Mouse (Mus musculus) liver, embryonic 13.5 days (tissue): ENCODE results near the gene Gm3752. TPM values are rescaled to one million over a fixed set of nuclear protein-coding genes. Genes with fewer than 3 reads are reported as not detected.
"Not testable (repeated sequence)": the region's sequence is repeated elsewhere in the genome, so short reads cannot be mapped to it uniquely, and the experiment has no call there.

Experiments
- ATAC-seq: fragments of 200-750 bp; cut with Nextera tagmentation; 2 replicates; pipeline ENCODE4 v1.8.0; 2017; ENCODE audit warnings: low read depth, mild to moderate bottlenecking, moderate number of reproducible peaks, moderate library complexity
- DNase-seq: peaks from one replicate; pipeline ENCODE4 v3.0.0; 2022
- H3K27ac ChIP-seq: fragments of 300-500 bp; sonication (generic); 2 replicates; pipeline ENCODE4 v1.5.1; 2015; ENCODE audit warnings: moderate library complexity, mild to moderate bottlenecking, inconsistent platforms
- H3K27me3 ChIP-seq: fragments of 300-500 bp; sonication (generic); 2 replicates; pipeline ENCODE4 v1.6.1; 2015; ENCODE audit warnings: mild to moderate bottlenecking, inconsistent platforms
- H3K36me3 ChIP-seq: fragments of 300-500 bp; sonication (generic); 2 replicates; pipeline ENCODE4 v1.6.1; 2015; ENCODE audit warnings: mild to moderate bottlenecking, inconsistent platforms
- H3K4me1 ChIP-seq: fragments of 300-500 bp; sonication (generic); replicated peaks from 2 replicates; pipeline ENCODE4 v1.6.1; 2015; ENCODE audit warnings: inconsistent platforms
- H3K4me2 ChIP-seq: fragments of 300-500 bp; sonication (generic); 2 replicates; pipeline ENCODE4 v1.6.1; 2015; ENCODE audit warnings: inconsistent platforms, mild to moderate bottlenecking, moderate library complexity
- H3K4me3 ChIP-seq: fragments of 300-500 bp; sonication (generic); replicated peaks from 2 replicates; pipeline ENCODE4 v1.5.1; 2015; ENCODE audit warnings: mild to moderate bottlenecking, inconsistent platforms
- H3K9ac ChIP-seq: fragments of 300-500 bp; sonication (generic); 2 replicates; pipeline ENCODE4 v1.6.1; 2015; ENCODE audit warnings: mild to moderate bottlenecking, inconsistent platforms
- H3K9me3 ChIP-seq: fragments of 300-500 bp; sonication (generic); replicated peaks from 2 replicates; pipeline ENCODE4 v1.6.1; 2016; ENCODE audit warnings: inconsistent platforms
- WGBS: fragments of 180-500 bp; shearing (Covaris S2); methylation state at CpG from one replicate; pipeline ENCODE4 v1.1.7; 2015; ENCODE audit not compliant: insufficient replicate concordance; 5-methylcytosine and 5-hydroxymethylcytosine counted together
- polyA plus RNA-seq: library from polyadenylated mRNA; unstranded; fragments of >200 nt; fragmentation: Nextera tagmentation; extraction: Ambion mirVana; gene quantifications from 2 replicates; pipeline ENCODE4 v1.2.1, GENCODE M21; 2015

Gene Gm3752
- polyA plus RNA-seq: not detected in 2 replicates

- H3K4me3 ChIP-seq, H3K9ac ChIP-seq, H3K4me2 ChIP-seq, H3K9me3 ChIP-seq, H3K4me1 ChIP-seq, H3K36me3 ChIP-seq, ATAC-seq, DNase-seq, H3K27me3 ChIP-seq, H3K27ac ChIP-seq: not testable (repeated sequence)
- WGBS: 100% methylated on average over 1 of the region's 3 CpGs
Observed at GRCm38 (mm10) chr14:7483662-7484061, at the start of gene Gm3752. Gm3752 (minus strand) TSS chr14:7483762.

GRCm38 (mm10) chr14:7488731-7489130 lies 5.2 kb upstream of the Gm3752 start:
- H3K9me3 ChIP-seq, ATAC-seq, H3K27ac ChIP-seq, H3K36me3 ChIP-seq, DNase-seq, H3K4me1 ChIP-seq, H3K27me3 ChIP-seq, H3K4me3 ChIP-seq, H3K9ac ChIP-seq, H3K4me2 ChIP-seq: not testable (repeated sequence)
- 0% methylated on average over 8 of the region's 18 CpGs for WGBS

- not testable (repeated sequence) for H3K4me1 ChIP-seq, H3K4me2 ChIP-seq, H3K4me3 ChIP-seq, H3K27me3 ChIP-seq, DNase-seq, H3K9ac ChIP-seq, H3K27ac ChIP-seq, ATAC-seq, H3K9me3 ChIP-seq, H3K36me3 ChIP-seq
- WGBS: no CpG with 5 or more reads among the region's 2 CpGs
Observed at GRCm38 (mm10) chr14:7450817-7451216, 32.7 kb downstream of the Gm3752 start, which contains the start of gene Gm3755. Gm3755 (minus strand) TSS chr14:7450917.

GRCm38 (mm10) chr14:7422496-7422895 lies 61.1 kb downstream of the Gm3752 start:
- ATAC-seq: not testable (repeated sequence)

More at GRCm38 (mm10) chr14:7422496-7422895, 61.1 kb downstream of the Gm3752 start:
- not testable (repeated sequence) for H3K27me3 ChIP-seq, H3K9ac ChIP-seq, H3K9me3 ChIP-seq, H3K4me3 ChIP-seq, H3K4me1 ChIP-seq, H3K4me2 ChIP-seq, DNase-seq, H3K36me3 ChIP-seq, H3K27ac ChIP-seq
- WGBS: 40% methylated on average over 2 of the region's 2 CpGs

Other genes starting within 250 kb of the Gm3752 start
- not detected in 2 replicates for gene Gm3727, start 219.0 kb downstream of the Gm3752 start, polyA plus RNA-seq
- not detected in 2 replicates for gene Gm3739, start 168.7 kb downstream of the Gm3752 start, polyA plus RNA-seq
- not detected in 2 replicates for gene Gm5797, start 151.4 kb downstream of the Gm3752 start, polyA plus RNA-seq
- gene Gm8374, start 118.6 kb downstream of the Gm3752 start, polyA plus RNA-seq: not detected in 2 replicates
- not detected in 2 replicates for gene Gm3755, start 32.8 kb downstream of the Gm3752 start, polyA plus RNA-seq
- 0.07 TPM in 1 of 2 replicates, not detected in the other for gene Gm3558, start 84.8 kb upstream of the Gm3752 start, polyA plus RNA-seq
- not detected in 2 replicates for gene Gm10338, start 111.8 kb upstream of the Gm3752 start, polyA plus RNA-seq
- gene Gm10128, start 160.2 kb upstream of the Gm3752 start, polyA plus RNA-seq: not detected in 2 replicates